ENCODE assay signal across 15 mouse cellular contexts in the genomic region with DNA sequence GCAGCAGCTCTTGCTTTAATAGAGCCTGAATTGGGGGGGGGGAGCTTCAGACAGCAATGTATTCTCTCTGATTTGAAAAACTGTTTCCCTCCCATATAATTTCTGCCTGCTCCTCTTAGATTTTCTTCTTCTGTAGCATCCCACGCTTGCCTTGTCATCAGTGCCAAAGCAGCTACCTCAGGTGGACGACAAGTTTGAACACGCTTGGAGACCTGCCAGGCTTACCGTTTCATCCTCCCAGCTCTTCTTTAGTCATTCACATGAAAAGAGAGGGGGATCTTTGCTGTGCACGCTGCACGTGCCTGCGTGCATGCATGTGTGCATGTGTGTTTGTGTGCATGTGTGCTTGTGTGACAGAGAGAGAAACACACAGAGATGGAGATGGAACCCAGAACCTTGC. TPM values are rescaled to one million over a fixed set of nuclear protein-coding genes. Genes with fewer than 3 reads are reported as not detected.
DNase-seq lines count a peak whose midpoint lies in the region.
"Had no signal": no experiment of that assay in that cellular context is flagged by ENCODE, and none has a peak within 500 bp of the region (broad histone marks: within the 10 kb centered on the region; RNA-seq: fewer than 3 reads in every experiment).

No protein-coding gene starts in this region.

- DNase-seq in left cerebral cortex, adult 18-20 months (ENCODE audit: low spot score in 2 of 2) = peak; percentile 12 to 27
- DNase-seq in left cerebral cortex, postnatal 4 days = no peak
- peak; percentile 18 to 51 for DNase-seq in left cerebral cortex, adult 9 months (ENCODE audit: low spot score in 2 of 2)
- DNase-seq in left cerebral cortex, postnatal 36 days (ENCODE audit: low spot score in 2 of 2) = peak; percentile 11 to 35
- DNase-seq in right cerebral cortex, postnatal 36 days (ENCODE audit: low spot score in 2 of 2) = peak; percentile 38 to 45
- no peak for DNase-seq in cerebellum, postnatal 25 days
- DNase-seq in natural killer cell, adult 2 months (ENCODE audit: low spot score in 2 of 2) = no peak
- DNase-seq: adrenal gland, postnatal 10 days; cerebellum, adult 8-10 months; forebrain, postnatal 0 days; heart, postnatal 14 days; kidney, postnatal 25 days; liver; lung, postnatal 36 days; thymus, postnatal 4 days had no signal

- intact Hi-C loops in left cerebral cortex, postnatal 4 days (cut with DNase I) = no loop called here
- intact Hi-C loops in left cerebral cortex, postnatal 36 days (cut with DNase I) = no loop called here

RNA-seq across cellular contexts. Expression of gene Has3, which starts 59.6 kb away (rescaled TPM):
- total RNA-seq in left cerebral cortex, adult 18-20 months (2021) = 1 to 10 TPM; 1.1 to 2.0 TPM
- total RNA-seq in left cerebral cortex, postnatal 4 days (2021) = 10 to 100 TPM; 16.7 to 17.7 TPM
- 1 to 10 TPM; 1.1 to 1.6 TPM for total RNA-seq in left cerebral cortex, postnatal 36 days (2021)

Comparison
In these comparisons a context has a peak if more than half of its experiments do, and no peak if none do; other contexts are left out.
1. DNase-seq: peak in left cerebral cortex, adult 18-20 months (2 of 2), left cerebral cortex, adult 9 months (2 of 2), left cerebral cortex, postnatal 36 days (2 of 2) and right cerebral cortex, postnatal 36 days (2 of 2); none in left cerebral cortex, postnatal 4 days (single experiment), cerebellum, postnatal 25 days (0 of 2) and natural killer cell, adult 2 months (0 of 2).
2. RNA of gene Has3, which starts 59.6 kb away (total RNA-seq): 16.7 to 17.7 TPM in left cerebral cortex, postnatal 4 days; 1.1 to 2.0 TPM in left cerebral cortex, adult 18-20 months and 1.1 to 1.6 TPM in left cerebral cortex, postnatal 36 days; every median in the first group is over 4 times any median in the second.